ENCODE assay signal across 10 mouse cellular contexts in the genomic region with DNA sequence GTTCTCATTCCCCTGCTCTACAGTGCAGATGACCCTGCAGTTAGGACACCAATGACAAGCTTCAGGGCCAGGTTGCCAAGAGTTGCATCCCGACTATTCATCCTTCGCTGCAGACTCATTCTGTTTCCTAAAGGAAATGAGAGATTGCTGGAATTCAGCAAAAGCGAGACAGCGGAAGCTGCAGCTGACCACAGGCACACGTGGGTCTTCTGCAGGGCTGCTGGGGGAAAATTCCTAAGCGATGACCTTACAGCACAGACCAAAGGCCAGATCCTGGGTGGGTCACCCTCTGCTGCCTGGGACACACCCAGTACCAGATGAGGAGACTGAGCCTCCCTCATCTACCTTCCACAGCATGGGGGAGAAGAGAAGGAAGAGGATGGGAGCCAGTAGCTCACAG.
DNase-seq lines count a peak whose midpoint lies in the region; ATAC-seq and TF ChIP-seq lines count a peak whose summit lies in the region.
"Had no signal": no experiment of that assay in that cellular context is flagged by ENCODE, and none has a peak within 500 bp of the region (broad histone marks: within the 10 kb centered on the region; RNA-seq: fewer than 3 reads in every experiment).

No protein-coding gene starts in this region.

- H3K4me3 ChIP-seq in embryonic facial prominence, embryonic 15.5 days (replicated peaks) = no peak overlapping the region
- no peak overlapping the region for H3K4me3 ChIP-seq in lung, postnatal 0 days (ENCODE audit: low read depth, low read length)
- H3K4me3 ChIP-seq in hindbrain, embryonic 12.5 days = no peak overlapping the region
- H3K4me3 ChIP-seq: forebrain, embryonic 15.5 days had no signal

- 0 out of 2 replicates have a peak overlapping the region, but pooled peaks have one; percentile 7 for H3K27ac ChIP-seq in embryonic facial prominence, embryonic 15.5 days (replicated peaks)
- peak overlapping the region; percentile 26; the same call in 1 of the 2 replicates for H3K27ac ChIP-seq in lung, postnatal 0 days (ENCODE audit: low read length)
- no peak overlapping the region for H3K27ac ChIP-seq in hindbrain, embryonic 12.5 days
- H3K27ac ChIP-seq: forebrain, embryonic 15.5 days had no signal

- no peak for TF ChIP-seq CTCF in lung, postnatal 0 days (IDR thresholded peaks at IDR 0.05)

- H3K4me1 ChIP-seq in embryonic facial prominence, embryonic 15.5 days = peaks cover 48% of the 10 kb centered on the region
- H3K4me1 ChIP-seq in lung, postnatal 0 days (ENCODE audit: insufficient read depth, low read depth, low read length) = peaks cover 28% of the 10 kb centered on the region
- peaks cover 12% of the 10 kb centered on the region for H3K4me1 ChIP-seq in hindbrain, embryonic 12.5 days

- H3K9ac ChIP-seq in embryonic facial prominence, embryonic 15.5 days = no peak overlapping the region
- H3K9ac ChIP-seq in lung, postnatal 0 days (replicated peaks; ENCODE audit: low read depth) = no peak overlapping the region
- no peak overlapping the region for H3K9ac ChIP-seq in hindbrain, embryonic 12.5 days
- H3K9ac ChIP-seq: forebrain, embryonic 15.5 days; liver, postnatal 0 days had no signal

- H3K4me2 ChIP-seq in embryonic facial prominence, embryonic 15.5 days (replicated peaks) = no peak overlapping the region
- no peak overlapping the region for H3K4me2 ChIP-seq in lung, postnatal 0 days (replicated peaks; ENCODE audit: low read depth, low read length)
- H3K4me2 ChIP-seq in hindbrain, embryonic 12.5 days (replicated peaks) = no peak overlapping the region
- H3K4me2 ChIP-seq: forebrain, embryonic 15.5 days had no signal

- peak; percentile 44 for TF ChIP-seq EP300 in lung, postnatal 0 days (IDR thresholded peaks at IDR 0.05)

- 67% methylated on average over 6 of the region's 6 CpGs for WGBS in embryonic facial prominence, embryonic 15.5 days
- WGBS in lung, postnatal 0 days = 43% methylated on average over 6 of the region's 6 CpGs
- WGBS in hindbrain, embryonic 12.5 days = 75% methylated on average over 6 of the region's 6 CpGs

- no peak for ATAC-seq in embryonic facial prominence, embryonic 15.5 days (ENCODE audit: insufficient number of reproducible peaks, low FRiP score, low TSS enrichment, low read depth)
- ATAC-seq in lung, postnatal 0 days = peak; percentile 38
- ATAC-seq in hindbrain, embryonic 12.5 days (ENCODE audit: low FRiP score) = no peak
- ATAC-seq: forebrain, embryonic 15.5 days; liver, postnatal 0 days had no signal

- no peaks in the 10 kb centered on the region for H3K27me3 ChIP-seq in embryonic facial prominence, embryonic 15.5 days
- H3K27me3 ChIP-seq in lung, postnatal 0 days (replicated peaks; ENCODE audit: insufficient read depth, low read length) = no peaks in the 10 kb centered on the region
- peaks cover 7% of the 10 kb centered on the region for H3K27me3 ChIP-seq in hindbrain, embryonic 12.5 days
- H3K27me3 ChIP-seq: forebrain, embryonic 15.5 days had no signal

- peak; percentile 89 for DNase-seq in Muller cell, postnatal 12 days (ENCODE audit: inconsistent ontology term)
- DNase-seq in kidney, adult 18-20 months = peak; percentile 36
- peak; percentile 60 for DNase-seq in lung, postnatal 0 days (ENCODE audit: low spot score)
- no peak for DNase-seq in layer of hippocampus, adult 18-20 months (ENCODE audit: low spot score in 2 of 2)
- DNase-seq in urinary bladder, postnatal 14 days (ENCODE audit: low spot score) = no peak
- DNase-seq: cerebellum, adult 9-11 months; liver, postnatal 0 days had no signal

- no peaks in the 10 kb centered on the region for H3K36me3 ChIP-seq in embryonic facial prominence, embryonic 15.5 days
- H3K36me3 ChIP-seq in lung, postnatal 0 days (ENCODE audit: insufficient read depth, low read length) = no peaks in the 10 kb centered on the region
- H3K36me3 ChIP-seq in hindbrain, embryonic 12.5 days = no peaks in the 10 kb centered on the region
- H3K36me3 ChIP-seq: forebrain, embryonic 15.5 days had no signal

- H3K9me3 ChIP-seq in embryonic facial prominence, embryonic 15.5 days (replicated peaks) = no peaks in the 10 kb centered on the region
- H3K9me3 ChIP-seq in lung, postnatal 0 days (ENCODE audit: low read length) = no peaks in the 10 kb centered on the region
- H3K9me3 ChIP-seq in hindbrain, embryonic 12.5 days (replicated peaks) = no peaks in the 10 kb centered on the region
- H3K9me3 ChIP-seq: forebrain, embryonic 15.5 days had no signal

Comparison
In these comparisons a context has a peak if more than half of its experiments do, and no peak if none do; other contexts are left out.
1. DNase-seq: peak in Muller cell, postnatal 12 days (single experiment), kidney, adult 18-20 months (single experiment) and lung, postnatal 0 days (single experiment); none in layer of hippocampus, adult 18-20 months (0 of 2) and urinary bladder, postnatal 14 days (single experiment).